Mouse (Mus musculus): ENCODE results near the gene Cracr2b. TPM values are rescaled to one million over a fixed set of nuclear protein-coding genes. Genes with fewer than 3 reads are reported as not detected.
"Not testable (repeated sequence)": the region's sequence is repeated elsewhere in the genome, so short reads cannot be mapped to it uniquely, and the experiment has no call there.

Gene Cracr2b
- total and polyA plus RNA-seq, 3 experiments: 0.73 to 6.9 TPM; not detected in 1

- H3K9ac ChIP-seq (ENCODE audit: control insufficient read depth, low read depth, low read length, poor library complexity, severe bottlenecking): peak overlapping the region; percentile 80
Observed at GRCm38 (mm10) chr7:141446374-141446773, 14.5 kb upstream of the Cracr2b start.

DNA sequence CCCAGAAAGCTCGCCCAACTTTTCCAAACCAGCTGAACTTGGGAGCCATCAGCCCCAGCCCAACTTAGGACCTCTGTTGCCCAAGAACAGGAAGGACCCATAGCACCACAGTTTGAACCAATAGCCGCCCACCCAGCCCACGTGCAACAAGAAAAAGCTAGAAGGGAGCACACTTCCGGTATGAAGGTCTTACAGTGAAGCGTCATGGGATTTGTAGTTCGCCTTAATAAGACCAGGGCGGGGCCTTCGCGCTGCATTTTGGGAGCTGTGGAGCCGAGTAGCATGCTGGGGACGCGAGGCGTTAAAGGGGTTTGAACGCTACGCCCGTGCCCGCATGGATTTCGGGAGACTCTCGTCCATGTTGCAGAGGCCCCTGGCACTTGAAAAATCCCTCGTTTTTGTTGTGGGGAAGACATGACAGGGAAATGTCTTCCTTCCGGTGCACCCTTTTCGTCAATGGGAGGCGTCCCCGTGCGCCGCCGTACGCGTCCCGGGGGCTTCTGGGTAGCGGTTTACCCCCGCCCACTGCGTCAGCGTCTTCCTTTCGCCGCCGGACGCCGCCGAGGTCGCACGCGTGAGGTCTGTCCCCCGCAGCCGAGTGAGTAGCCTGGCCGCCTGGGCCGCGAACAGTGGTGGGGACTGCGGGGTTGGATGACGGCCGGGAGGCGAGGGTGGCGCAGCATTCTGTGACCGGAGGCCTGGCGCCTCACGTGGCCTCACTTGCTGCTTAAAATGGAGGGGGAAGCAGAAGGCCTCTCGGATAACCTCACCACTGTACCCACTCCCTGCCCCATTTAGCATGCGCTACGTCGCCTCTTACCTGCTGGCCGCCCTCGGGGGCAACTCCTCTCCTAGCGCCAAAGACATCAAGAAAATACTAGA lies 13.5 kb upstream of the Cracr2b start, which contains the start of gene Rplp2:
Rplp2 (plus strand) TSS at position 261 of the 882 bp plus-strand sequence.
- peak within 1 kb of the TSS; percentile 92 for H3K27ac ChIP-seq (ENCODE audit: control insufficient read depth, low read depth, low read length)
- H3K4me3 ChIP-seq (ENCODE audit: control insufficient read depth in 1 of 2, insufficient read depth in 1 of 2, low read depth in 2 of 2, low read length in 2 of 2): peak within 1 kb of the TSS; percentile 72 to 87
- H3K9me3 ChIP-seq (replicated peaks; ENCODE audit: insufficient read depth, low read length): no peaks in the 10 kb centered on the region
- H3K36me3 ChIP-seq (ENCODE audit: control insufficient read depth in 1 of 2, insufficient read depth in 2 of 2, low read length in 2 of 2): peaks cover 15 to 32% of the 10 kb centered on the region in 2 experiments
- no peaks in the 10 kb centered on the region for H3K27me3 ChIP-seq (ENCODE audit: control insufficient read depth in 1 of 2, insufficient read depth in 2 of 2, low read length in 2 of 2)
- H3K4me1 ChIP-seq (ENCODE audit: control insufficient read depth in 1 of 2, insufficient read depth in 2 of 2, low read length in 2 of 2): peaks cover 0 to 36% of the 10 kb centered on the region in 2 experiments; a peak in 2 of 4 replicates
- H3K79me2 ChIP-seq (ENCODE audit: control insufficient read depth, insufficient read depth, low read length, poor library complexity): peaks cover 40% of the 10 kb centered on the region
- DNase-seq (ENCODE audit: low read depth, low spot score): peak; percentile 98
- H3K9ac ChIP-seq (ENCODE audit: control insufficient read depth, low read depth, low read length, poor library complexity, severe bottlenecking): peak within 1 kb of the TSS; percentile 92
- TF ChIP-seq NELFE (IDR thresholded peaks at IDR 0.05; ENCODE audit: low read depth, low read length): peak; percentile 84
- peak; percentile 87; the same call in 1 of the 2 replicates for TF ChIP-seq TBP (IDR thresholded peaks at IDR 0.05; ENCODE audit: low read depth, low read length)
- no peak for TF ChIP-seq MAFK (IDR thresholded peaks at IDR 0.05; ENCODE audit: borderline replicate concordance, low read depth, low read length)
- no peak for TF ChIP-seq MEF2A (IDR thresholded peaks at IDR 0.05; ENCODE audit: extremely low read depth, insufficient replicate concordance, low read depth, low read length, poor library complexity, severe bottlenecking)
- peak; percentile 93 for TF ChIP-seq SIN3A (IDR thresholded peaks at IDR 0.05; ENCODE audit: low read length)
- TF ChIP-seq TAL1 (IDR thresholded peaks at IDR 0.05; ENCODE audit: low read length): no peak
- peak; percentile 98 for TF ChIP-seq MYC (IDR thresholded peaks at IDR 0.05; ENCODE audit: low read depth, low read length)
- peak; percentile 65 for TF ChIP-seq TCF12 (IDR thresholded peaks at IDR 0.05; ENCODE audit: low read depth, low read length)
- TF ChIP-seq ELF1 (IDR thresholded peaks at IDR 0.05; ENCODE audit: low read depth, low read length): peak; percentile 94
- peak; percentile 98 for TF ChIP-seq MAX (IDR thresholded peaks at IDR 0.05; ENCODE audit: low read length)
- no peak for TF ChIP-seq GATA1 (IDR thresholded peaks at IDR 0.05; ENCODE audit: low read depth, low read length)
- TF ChIP-seq JUND (IDR thresholded peaks at IDR 0.05; ENCODE audit: low read depth, low read length): no peak
- peak; percentile 86 for TF ChIP-seq KAT2A (conservative IDR thresholded peaks at IDR 0.05; ENCODE audit: low read depth, low read length)
- peak; percentile 99 for TF ChIP-seq MXI1 (IDR thresholded peaks at IDR 0.05; ENCODE audit: low read depth, low read length)
- TF ChIP-seq ZC3H11A (IDR thresholded peaks at IDR 0.05; ENCODE audit: low read depth, low read length): no peak
- peak; percentile 50; the same call in 1 of the 2 replicates for TF ChIP-seq NRF1 (IDR thresholded peaks at IDR 0.05; ENCODE audit: insufficient read depth, low read depth, low read length, poor library complexity, severe bottlenecking)
- TF ChIP-seq USF1 (IDR thresholded peaks at IDR 0.05; ENCODE audit: low read depth, low read length): peak; percentile 85
- TF ChIP-seq EP300 (IDR thresholded peaks at IDR 0.05; ENCODE audit: low read depth in 1 of 2, low read length in 2 of 2): no peak
- no peak for TF ChIP-seq RAD21 (IDR thresholded peaks at IDR 0.05; ENCODE audit: low read depth, low read length)
- TF ChIP-seq USF2 (IDR thresholded peaks at IDR 0.05; ENCODE audit: borderline replicate concordance in 1 of 2, insufficient read depth in 1 of 2, low read depth in 1 of 2, low read length in 2 of 2): no peak
- no peak; the same call in 1 of the 2 replicates for TF ChIP-seq BHLHE40 (IDR thresholded peaks at IDR 0.05; ENCODE audit: borderline replicate concordance, low read depth, low read length)
- TF ChIP-seq CHD1 (IDR thresholded peaks at IDR 0.05; ENCODE audit: low read depth, low read length): 0 out of 2 replicates have a peak, but pooled peaks have one; percentile 63
- TF ChIP-seq POLR2A (IDR thresholded peaks at IDR 0.05; ENCODE audit: control insufficient read depth in 1 of 2, insufficient read depth in 1 of 2, low read depth in 1 of 2, low read length in 2 of 2, poor library complexity in 1 of 2): peak; percentile 87 to 93
- TF ChIP-seq ZMIZ1 (IDR thresholded peaks at IDR 0.05; ENCODE audit: low read depth, low read length): peak; percentile 72
- 0 out of 2 replicates have a peak, but pooled peaks have one; percentile 17 for TF ChIP-seq POLR2AphosphoS5 (IDR thresholded peaks at IDR 0.05; ENCODE audit: borderline replicate concordance, low read depth, low read length)
- peak; percentile 50 for TF ChIP-seq ZNF384 (IDR thresholded peaks at IDR 0.05; ENCODE audit: low read depth, low read length)
- TF ChIP-seq ZKSCAN1 (IDR thresholded peaks at IDR 0.05; ENCODE audit: low read depth, low read length): no peak
- 0 out of 6 replicates have a peak, but pooled peaks of 1 of the 3 experiments have one; percentile 7 for TF ChIP-seq CTCF (IDR thresholded peaks at IDR 0.05 in 2 of 3, conservative IDR thresholded peaks at IDR 0.05 in 1 of 3; ENCODE audit: control insufficient read depth in 1 of 3, insufficient read depth in 1 of 3, low read depth in 2 of 3, low read length in 3 of 3, poor library complexity in 1 of 3, severe bottlenecking in 1 of 3)

More at GRCm38 (mm10) chr7:141446374-141446773, 14.5 kb upstream of the Cracr2b start:
- H3K4me1 ChIP-seq (ENCODE audit: control insufficient read depth in 1 of 2, insufficient read depth in 2 of 2, low read length in 2 of 2): peaks cover 0 to 36% of the 10 kb centered on the region in 2 experiments; a peak in 2 of 4 replicates
- DNase-seq (ENCODE audit: low read depth, low spot score); H3K9me3 ChIP-seq (replicated peaks; ENCODE audit: insufficient read depth, low read length); H3K27me3 ChIP-seq (ENCODE audit: control insufficient read depth in 1 of 2, insufficient read depth in 2 of 2, low read length in 2 of 2): not testable (repeated sequence)
- peak overlapping the region; percentile 69 for H3K27ac ChIP-seq (ENCODE audit: control insufficient read depth, low read depth, low read length)
- peak; percentile 83 for TF ChIP-seq ZNF384 (IDR thresholded peaks at IDR 0.05; ENCODE audit: low read depth, low read length)
- peaks cover 15 to 32% of the 10 kb centered on the region in 2 experiments for H3K36me3 ChIP-seq (ENCODE audit: control insufficient read depth in 1 of 2, insufficient read depth in 2 of 2, low read length in 2 of 2)
- H3K79me2 ChIP-seq (ENCODE audit: control insufficient read depth, insufficient read depth, low read length, poor library complexity): peaks cover 46% of the 10 kb centered on the region
- H3K4me3 ChIP-seq (ENCODE audit: control insufficient read depth in 1 of 2, insufficient read depth in 1 of 2, low read depth in 2 of 2, low read length in 2 of 2): peak overlapping the region; percentile 45 to 87
